In the genomic region with DNA sequence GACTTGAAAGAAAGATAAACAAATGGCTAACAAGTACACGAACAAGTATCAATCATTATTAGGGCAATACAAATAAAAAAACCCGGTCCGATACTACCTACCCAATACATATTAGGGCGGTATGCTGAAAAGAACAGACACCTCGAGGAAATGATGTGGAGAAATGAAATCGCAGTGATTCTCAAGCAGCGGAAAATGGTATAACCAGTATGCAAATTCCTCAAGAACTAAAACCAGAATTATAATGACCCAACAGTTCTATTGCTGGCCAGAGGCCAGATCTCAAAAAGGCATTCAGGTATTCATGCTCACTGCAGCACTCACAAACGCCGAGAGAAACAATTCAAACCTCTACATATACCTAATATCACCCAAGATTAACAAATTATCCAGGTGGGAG, we compare ENCODE assay signal across 24 mouse cellular contexts.
"Had no signal": no experiment of that assay in that cellular context is flagged by ENCODE, and none has a peak within 500 bp of the region (broad histone marks: within the 10 kb centered on the region; RNA-seq: fewer than 3 reads in every experiment).

No protein-coding gene starts in this region.

- H3K4me2 ChIP-seq: heart, embryonic 13.5 days; heart, embryonic 15.5 days; hindbrain, embryonic 13.5 days; hindbrain, embryonic 15.5 days; limb, embryonic 12.5 days; liver, embryonic 11.5 days; liver, embryonic 13.5 days; liver, embryonic 15.5 days had no signal

- H3K27me3 ChIP-seq: heart, embryonic 13.5 days; heart, embryonic 15.5 days; hindbrain, embryonic 13.5 days; hindbrain, embryonic 15.5 days; limb, embryonic 12.5 days; liver, embryonic 13.5 days; liver, embryonic 15.5 days had no signal

- H3K27ac ChIP-seq: heart, adult 2 months; heart, embryonic 13.5 days; heart, embryonic 15.5 days; hindbrain, embryonic 13.5 days; hindbrain, embryonic 15.5 days; hindbrain, postnatal 0 days; limb, embryonic 10.5 days; limb, embryonic 12.5 days; liver, embryonic 13.5 days; liver, embryonic 15.5 days had no signal

- H3K4me3 ChIP-seq: heart, adult 2 months; heart, embryonic 13.5 days; heart, embryonic 15.5 days; hindbrain, embryonic 13.5 days; hindbrain, embryonic 15.5 days; limb, embryonic 10.5 days; limb, embryonic 12.5 days; liver, embryonic 13.5 days; liver, embryonic 15.5 days had no signal

- H3K36me3 ChIP-seq: heart, embryonic 15.5 days; hindbrain, embryonic 15.5 days had no signal

- H3K9ac ChIP-seq: heart, embryonic 13.5 days; heart, embryonic 15.5 days; hindbrain, embryonic 13.5 days; hindbrain, embryonic 15.5 days; limb, embryonic 12.5 days; liver, embryonic 13.5 days; liver, embryonic 15.5 days had no signal

- DNase-seq: gastrocnemius, postnatal 14 days; gastrocnemius, postnatal 36 days; heart, adult 2 months; heart, postnatal 14 days; heart, postnatal 36 days; kidney, adult 11 months; kidney, adult 2 months; kidney, adult 9 months; kidney, postnatal 10 days; kidney, postnatal 25 days; layer of hippocampus, adult 9-11 months; layer of hippocampus, postnatal 36 days; liver; liver, embryonic 13.5 days had no signal

- ATAC-seq: hindbrain, postnatal 0 days; intestine, embryonic 16.5 days had no signal

- H3K9me3 ChIP-seq: heart, embryonic 13.5 days; heart, embryonic 15.5 days; hindbrain, embryonic 13.5 days; hindbrain, embryonic 15.5 days; limb, embryonic 10.5 days; limb, embryonic 12.5 days; liver, embryonic 13.5 days; liver, embryonic 15.5 days had no signal
